Mouse (Mus musculus): ENCODE data around the gene Cst3.

Gene Cst3

DNA sequence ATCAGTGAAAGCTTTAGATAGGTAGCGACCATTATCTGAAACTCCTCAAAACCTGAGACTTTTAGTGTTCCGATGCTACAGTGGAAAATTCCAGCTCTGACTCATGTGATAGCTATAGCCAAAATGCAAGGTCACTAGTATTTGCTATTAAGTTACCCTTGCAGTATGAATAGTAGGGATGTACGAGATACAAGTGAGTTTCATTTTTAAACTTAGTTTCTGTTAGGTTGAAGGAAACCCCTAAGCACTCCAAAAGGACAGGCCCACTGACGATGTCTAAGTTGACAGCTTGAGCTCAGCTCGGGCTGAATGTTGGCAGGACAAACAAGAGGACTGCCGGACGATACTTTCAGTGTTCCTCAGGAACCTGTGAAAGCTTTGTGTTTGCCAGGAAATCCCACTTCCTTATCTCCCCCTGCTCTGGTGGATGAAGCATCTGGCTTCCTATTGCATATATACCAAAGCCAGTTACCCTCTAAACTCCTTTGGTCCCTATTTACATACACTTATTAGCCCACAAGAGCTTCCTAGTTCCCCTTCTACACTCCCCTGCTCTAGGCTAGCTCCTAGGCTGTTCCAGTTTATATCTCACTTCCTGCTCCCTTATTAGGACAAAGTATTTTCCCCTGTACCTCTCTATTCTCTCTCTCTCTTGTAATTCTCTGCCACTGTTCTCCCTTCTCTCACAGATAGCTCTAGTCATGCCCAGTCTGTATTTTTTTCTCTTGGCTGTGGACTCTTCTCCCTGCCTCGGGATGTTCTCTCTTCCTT is 18.7 kb downstream of the Cst3 start:
- DNase-seq (ENCODE audit: low read depth, low spot score): no peak

GRCm38 (mm10) chr2:148851116-148851906 is 24.2 kb downstream of the Cst3 start:
- DNase-seq (ENCODE audit: low read depth, low spot score): peak; percentile 67

DNA sequence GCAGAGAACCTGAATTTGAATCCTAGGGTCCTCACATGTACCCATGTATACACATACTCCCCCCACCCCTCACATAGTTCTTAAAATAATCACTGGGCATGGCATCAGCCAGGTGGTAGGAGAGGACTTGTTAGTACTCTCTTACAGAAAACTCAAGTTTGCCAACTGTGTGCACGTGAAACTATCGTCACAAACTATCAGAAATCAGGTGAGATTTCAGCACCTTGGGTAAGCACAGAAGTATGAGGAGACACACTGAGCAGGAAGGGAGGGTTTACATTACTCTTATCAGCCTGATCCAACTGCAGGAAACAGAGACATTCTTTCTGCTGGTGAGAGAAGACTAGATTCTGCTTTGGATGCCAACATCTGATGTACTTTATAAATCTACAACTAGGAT is 36.3 kb downstream of the Cst3 start:
- DNase-seq (ENCODE audit: low read depth, low spot score): no peak

GRCm38 (mm10) chr2:148838075-148838777 is 37.3 kb downstream of the Cst3 start:
- no peak for DNase-seq (ENCODE audit: low read depth, low spot score)

DNA sequence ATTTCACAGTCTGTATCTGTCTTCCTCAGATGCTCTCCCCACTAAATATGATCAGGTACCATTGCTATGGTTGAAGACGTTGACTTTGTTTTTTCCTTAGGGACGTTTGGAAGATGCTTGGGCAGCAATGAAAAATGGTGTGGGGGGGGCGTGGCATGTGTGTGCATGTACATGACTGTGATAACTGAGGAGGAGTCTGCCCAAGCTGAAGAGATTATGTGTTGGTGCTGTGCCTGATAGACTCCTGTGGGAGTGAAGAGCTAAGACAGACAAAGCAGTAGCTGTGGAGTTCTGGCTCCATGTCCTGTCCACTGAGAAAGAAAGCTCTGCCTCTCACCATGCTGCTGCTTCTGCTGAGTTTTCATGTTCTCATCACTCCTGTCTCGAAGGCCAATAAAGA is 40.6 kb downstream of the Cst3 start, which contains the start of gene Cst9:
Gene Cst9 (plus strand): TSS at position 236 of the 400 bp plus-strand sequence.
- no peak for DNase-seq (ENCODE audit: low read depth, low spot score)

- no peak for DNase-seq (ENCODE audit: low read depth, low spot score)
Measured at GRCm38 (mm10) chr2:148825986-148826385, 49.5 kb downstream of the Cst3 start.
